Mouse (Mus musculus) stomach, adult 2 months (tissue): ENCODE data around the gene Apold1. TPM values are rescaled to one million over a fixed set of nuclear protein-coding genes. Genes with fewer than 3 reads are reported as not detected.

Experiments
- polyA plus RNA-seq: library from polyadenylated mRNA; depleted of rRNA; stranded (reverse); fragments of >200 nt; gene quantifications from 2 replicates; pipeline ENCODE4 v1.2.3, GENCODE M21; 2012; rRNA removed

Gene Apold1
- 0.52 and 0.54 TPM in 2 replicates for polyA plus RNA-seq

DNA sequence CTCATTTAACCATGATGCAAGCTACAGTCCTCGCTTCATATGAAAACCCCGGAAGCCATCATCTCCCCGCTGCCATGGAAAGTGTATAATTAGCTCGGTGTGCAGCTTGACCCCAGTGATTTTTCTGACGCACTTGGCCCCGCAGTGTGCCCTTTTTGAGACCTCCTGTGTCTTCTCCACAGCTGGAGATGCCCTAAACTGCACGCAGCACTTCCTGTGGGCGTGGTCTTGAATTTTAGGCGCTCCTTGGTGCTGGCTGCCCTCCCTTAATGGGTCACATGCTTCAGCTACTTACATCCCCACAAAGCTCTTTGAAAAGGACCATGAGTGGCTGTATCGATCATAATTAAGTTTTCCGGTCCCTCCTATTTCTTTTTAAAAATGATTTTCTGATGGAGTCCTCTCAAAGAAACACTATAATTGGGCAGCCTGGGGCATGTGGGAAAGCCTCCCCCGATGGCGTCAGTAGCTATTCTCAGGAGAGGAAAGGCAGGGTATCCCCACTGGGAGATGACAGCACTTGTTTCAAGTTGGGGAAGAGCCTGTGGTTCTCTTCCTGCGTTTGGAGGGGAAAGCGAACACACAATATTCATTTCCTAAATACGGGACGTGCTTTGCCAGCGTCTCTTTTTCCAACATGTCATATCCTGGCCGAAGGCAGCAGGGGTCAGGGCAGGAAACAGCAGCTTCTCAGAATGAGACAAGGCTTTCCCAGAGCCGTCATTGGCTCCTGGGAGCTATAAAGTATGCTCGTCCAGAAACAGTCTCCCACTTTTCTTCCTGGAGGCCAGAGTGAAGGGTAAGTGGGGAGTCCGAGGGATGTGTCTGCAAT lies at the start of gene Apold1:
Apold1 (plus strand) TSS at position 488 of the 832 bp plus-strand sequence.

DNA sequence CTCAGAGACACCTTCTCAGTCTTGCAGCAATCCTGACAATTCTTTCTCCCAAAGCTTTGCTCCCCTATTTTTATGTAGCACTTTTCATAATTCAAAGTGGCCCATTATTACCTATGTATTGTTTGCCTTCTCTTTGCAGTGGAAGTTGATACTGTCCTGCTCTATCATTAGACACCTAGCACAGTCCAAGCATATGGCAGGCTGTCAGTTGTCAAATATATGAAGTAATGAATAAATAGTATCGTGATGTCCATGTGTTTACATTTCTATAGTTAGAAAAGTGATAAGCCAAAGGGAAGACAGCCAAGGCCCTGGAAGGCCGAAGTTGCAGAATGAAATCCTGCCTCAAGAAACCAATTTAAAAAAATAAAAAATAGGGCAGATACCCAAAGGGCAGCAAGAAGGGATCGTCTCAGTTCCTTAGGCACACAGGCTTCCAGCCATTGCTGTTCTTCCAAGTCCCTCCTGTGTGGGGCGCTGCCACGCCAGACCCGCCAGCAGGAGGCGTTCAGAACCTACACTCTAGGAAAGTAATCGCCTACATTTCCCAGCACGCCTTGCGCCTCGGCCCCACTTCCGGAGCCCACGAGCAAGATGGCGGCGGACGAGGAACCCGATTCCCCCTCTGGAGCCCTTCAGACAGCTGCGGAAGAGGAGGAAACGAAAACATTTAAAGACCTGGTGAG lies 29.7 kb downstream of the Apold1 start, which contains the start of gene Ddx47:
Ddx47 (plus strand) TSS at position 565 of the 686 bp plus-strand sequence.

Other genes starting within 250 kb of the Apold1 start
- 7.4 and 9.4 TPM in 2 replicates for gene Dusp16, start 189.1 kb upstream of the Apold1 start, polyA plus RNA-seq
- gene Crebl2, start 151.6 kb upstream of the Apold1 start, polyA plus RNA-seq = 2.0 and 2.9 TPM in 2 replicates
- gene Gpr19, start 83.1 kb upstream of the Apold1 start, polyA plus RNA-seq = 1.6 and 3.9 TPM in 2 replicates
- gene Cdkn1b, start 61.3 kb upstream of the Apold1 start, polyA plus RNA-seq = 7.5 and 8.4 TPM in 2 replicates
- 13.2 and 13.4 TPM in 2 replicates for gene Ddx47, start 29.9 kb downstream of the Apold1 start, polyA plus RNA-seq
- 20.7 and 23.6 TPM in 2 replicates for gene Gprc5a, start 83.9 kb downstream of the Apold1 start, polyA plus RNA-seq
- gene Gprc5d, start 136.6 kb downstream of the Apold1 start, polyA plus RNA-seq = 0.18 TPM in 1 of 2 replicates, not detected in the other
- gene Fam234b, start 216.3 kb downstream of the Apold1 start, polyA plus RNA-seq = 11.7 and 12.2 TPM in 2 replicates
- gene Hebp1, start 216.3 kb downstream of the Apold1 start, polyA plus RNA-seq = 10.6 and 12.2 TPM in 2 replicates